Mouse (Mus musculus) spleen, postnatal 10 days (tissue): ENCODE data around the gene Erfe.

Experiments
- DNase-seq, 2 experiments: peaks; one replicate each; pipeline ENCODE4 v3.0.0; 2021 to 2022; ENCODE audit warnings: low spot score in 2 of 2

The Erfe gene

GRCm38 (mm10) chr1:91373414-91373835 lies 7.2 kb downstream of the Erfe start:
- DNase-seq = peak in 1 of 2 experiments; percentile 54

GRCm38 (mm10) chr1:91380453-91381090 lies 14.3 kb downstream of the Erfe start:
- DNase-seq = peak; percentile 74 to 90

GRCm38 (mm10) chr1:91381091-91381471 lies 14.9 kb downstream of the Erfe start:
- DNase-seq = no peak

- DNase-seq = no peak
These were observed 24.1 kb downstream of the Erfe start for GRCm38 (mm10) chr1:91390369-91390768.

- peak in 1 of 2 experiments; percentile 35 for DNase-seq
These were observed 31.7 kb downstream of the Erfe start for GRCm38 (mm10) chr1:91397927-91398259.

- DNase-seq = peak; percentile 74 to 84
These were observed 32.2 kb downstream of the Erfe start, which contains the start of gene Ilkap for GRCm38 (mm10) chr1:91398260-91399062. Gene Ilkap (minus strand): TSS chr1:91398815.

GRCm38 (mm10) chr1:91404976-91405375 lies 38.7 kb downstream of the Erfe start:
- DNase-seq = no peak

GRCm38 (mm10) chr1:91405406-91406169 lies 39.4 kb downstream of the Erfe start:
- no peak for DNase-seq

- no peak for DNase-seq
These were observed 41.6 kb downstream of the Erfe start for GRCm38 (mm10) chr1:91407819-91408218.

- DNase-seq = no peak
These were observed 45.5 kb downstream of the Erfe start for GRCm38 (mm10) chr1:91411631-91412285.

- no peak for DNase-seq
These were observed 46.2 kb downstream of the Erfe start for GRCm38 (mm10) chr1:91412286-91413029.

- peak; percentile 75 to 91 for DNase-seq
These were observed 46.8 kb downstream of the Erfe start for GRCm38 (mm10) chr1:91413030-91413506.

- DNase-seq = no peak
These were observed 47.3 kb downstream of the Erfe start for GRCm38 (mm10) chr1:91413536-91413897.

- DNase-seq = peak; percentile 47 to 62
These were observed 47.8 kb downstream of the Erfe start, which contains the start of gene Hes6 for GRCm38 (mm10) chr1:91413898-91414594. Gene Hes6 (minus strand): TSS chr1:91414038.

GRCm38 (mm10) chr1:91414903-91415302 lies 48.7 kb downstream of the Erfe start:
- DNase-seq = no peak

- no peak for DNase-seq
These were observed 49.1 kb downstream of the Erfe start for GRCm38 (mm10) chr1:91415311-91415710.

GRCm38 (mm10) chr1:91417991-91418390 lies 51.8 kb downstream of the Erfe start:
- no peak for DNase-seq

- DNase-seq = no peak
These were observed 53.8 kb downstream of the Erfe start for GRCm38 (mm10) chr1:91419862-91420600.

- no peak for DNase-seq
These were observed 54.4 kb downstream of the Erfe start for GRCm38 (mm10) chr1:91420601-91421065.
